Mouse (Mus musculus) kidney, adult 2 months (tissue): ENCODE measurements at regions not wholly inside any gene's neighbourhood (a gene's known extent, or its start where the extent isn't known, plus 50 kb on each side); places are given as distances from the start of the nearest gene placed in this dataset.

Experiments used
- CTCF ChIP-seq: fragments of 200-500 bp; conservative IDR thresholded peaks from 2 replicates; pipeline ENCODE4 v1.5.1; 2011; ENCODE audit warnings: low read depth, mild to moderate bottlenecking, control low read depth, low read length, moderate library complexity, mixed read lengths; ENCODE audit not compliant: insufficient read depth, insufficient read length
- POLR2A ChIP-seq: fragments of 200-500 bp; IDR thresholded peaks from one replicate; pipeline ENCODE4 v1.6.1; 2011; ENCODE audit warnings: low read depth, low read length, control low read depth

DNA sequence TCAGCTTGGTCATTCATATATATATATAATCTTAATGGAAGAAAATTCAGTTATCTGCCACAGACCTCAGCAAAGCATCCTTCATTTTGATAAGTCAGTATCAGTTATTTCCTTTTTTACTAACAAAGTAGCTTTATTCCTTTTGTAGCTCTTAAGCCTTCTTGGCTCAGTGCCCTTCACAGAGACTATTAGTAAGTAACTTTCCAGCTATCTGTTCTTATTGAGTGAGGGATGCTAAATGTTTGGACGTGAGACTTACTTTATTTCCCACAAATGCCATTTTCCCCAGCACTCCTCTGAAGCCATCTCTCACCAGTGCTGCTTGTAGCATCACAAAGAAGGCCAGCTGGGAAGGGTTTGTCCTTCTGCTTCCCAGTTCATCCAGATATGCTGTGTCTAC, 209.8 kb downstream of the Dact1 start:
- TF ChIP-seq CTCF (no peak), POLR2A (no peak)
